Mouse (Mus musculus) E14TG2a.4 (cell line): Measurements from ENCODE around the gene Fgfr1op2.

Experiments
- CTCF ChIP-seq: conservative IDR thresholded peaks from 2 replicates; pipeline ENCODE4 v1.5.1; 2014; ENCODE audit warnings: low read length
- NANOG ChIP-seq: IDR thresholded peaks from 2 replicates; pipeline ENCODE4 v1.6.1; 2014; ENCODE audit warnings: borderline replicate concordance, low read length, mixed read lengths

- TF ChIP-seq CTCF = no peak
- no peak for TF ChIP-seq NANOG
Observed at GRCm38 (mm10) chr6:146538071-146538470, 38.9 kb upstream of the Fgfr1op2 start.
